Comparison of ENCODE assay signal across 8 mouse cellular contexts in the genomic region with DNA sequence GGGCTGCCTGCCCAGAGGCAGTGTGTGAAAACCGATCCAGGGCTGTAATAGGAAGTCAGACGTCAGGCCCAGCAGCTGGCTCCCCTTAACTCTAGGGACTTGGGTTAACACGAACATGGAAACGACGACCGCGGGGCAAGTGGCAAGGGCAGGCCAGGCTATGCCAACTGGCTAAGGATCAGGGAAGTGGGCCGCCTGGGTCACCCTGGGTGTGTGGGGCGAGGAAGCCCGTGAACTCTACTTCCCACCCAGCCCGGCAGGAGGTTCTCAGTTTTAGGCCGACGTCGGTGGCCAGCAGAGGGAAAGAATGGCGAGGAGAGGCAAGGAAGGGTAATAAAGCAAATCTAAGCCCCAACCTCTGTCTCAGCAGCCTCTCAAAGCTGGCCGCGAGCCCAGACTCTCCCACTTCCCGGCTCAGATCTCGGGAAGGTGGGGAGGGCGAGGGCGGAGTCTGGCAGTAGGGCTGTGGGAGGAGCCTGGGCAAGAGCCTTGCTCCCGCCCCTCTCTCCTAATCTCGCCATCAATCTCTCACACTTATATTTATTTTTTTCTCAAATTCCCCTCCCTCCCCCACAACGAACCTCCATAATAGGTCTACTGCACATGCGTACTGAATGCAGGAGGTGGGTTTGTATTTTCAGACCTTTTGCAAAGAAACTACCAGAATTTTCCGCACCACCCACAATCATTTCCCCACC. TPM values are rescaled to one million over a fixed set of nuclear protein-coding genes. Genes with fewer than 3 reads are reported as not detected.
DNase-seq lines count a peak whose midpoint lies in the region; ATAC-seq and TF ChIP-seq lines count a peak whose summit lies in the region.

No protein-coding gene starts in this region.

- DNase-seq in MEL (ENCODE audit: low read depth, low spot score), result peak; percentile 99
- peak; percentile 86 for DNase-seq in cerebellum, adult 9-11 months
- DNase-seq in frontal cortex, adult 2 months (ENCODE audit: extremely low spot score in 1 of 2, low spot score in 1 of 2), result peak; percentile 93 to 96
- peak; percentile 90 for DNase-seq in hindbrain, embryonic 11.5 days (ENCODE audit: low spot score)
- DNase-seq in layer of hippocampus, postnatal 10 days (ENCODE audit: low spot score in 2 of 2), result peak; percentile 95 to 97
- DNase-seq in lung, postnatal 10 days, result peak; percentile 99
- DNase-seq in ovary, postnatal 36 days (ENCODE audit: low spot score), result peak; percentile 97
- DNase-seq in thymus, postnatal 25 days, result peak; percentile 88

- peaks cover 0 to 13% of the 10 kb centered on the region in 2 experiments; a peak in 2 of 4 replicates for H3K36me3 ChIP-seq in MEL (ENCODE audit: control insufficient read depth in 1 of 2, insufficient read depth in 2 of 2, low read length in 2 of 2)
- no peaks in the 10 kb centered on the region for H3K36me3 ChIP-seq in hindbrain, embryonic 11.5 days (ENCODE audit: control insufficient read depth, insufficient read depth, low read length)

- H3K9me3 ChIP-seq in MEL (replicated peaks; ENCODE audit: insufficient read depth, low read length), result no peaks in the 10 kb centered on the region
- H3K9me3 ChIP-seq in hindbrain, embryonic 11.5 days (ENCODE audit: control insufficient read depth, low read length), result no peaks in the 10 kb centered on the region

- peaks cover 15% of the 10 kb centered on the region for H3K79me2 ChIP-seq in MEL (ENCODE audit: control insufficient read depth, insufficient read depth, low read length, poor library complexity)

- peak; percentile 15 to 35; a peak in 3 of 4 replicates for TF ChIP-seq EP300 in MEL (IDR thresholded peaks at IDR 0.05; ENCODE audit: low read depth in 1 of 2, low read length in 2 of 2)

- ATAC-seq in hindbrain, embryonic 11.5 days (ENCODE audit: low FRiP score), result peak; percentile 75

- 0 out of 2 replicates have a peak overlapping the region, but pooled peaks have one; percentile 12 for H3K27ac ChIP-seq in MEL (ENCODE audit: control insufficient read depth, low read depth, low read length)
- peak overlapping the region; percentile 100 for H3K27ac ChIP-seq in hindbrain, embryonic 11.5 days (ENCODE audit: low read depth, low read length)

- H3K4me3 ChIP-seq in MEL (ENCODE audit: control insufficient read depth in 1 of 2, insufficient read depth in 1 of 2, low read depth in 2 of 2, low read length in 2 of 2), result peak overlapping the region; percentile 1 to 25; a peak in 3 of 4 replicates
- H3K4me3 ChIP-seq in hindbrain, embryonic 11.5 days (ENCODE audit: low read depth, low read length), result peak overlapping the region; percentile 95

- peaks cover 13 to 23% of the 10 kb centered on the region in 2 experiments for H3K4me1 ChIP-seq in MEL (ENCODE audit: control insufficient read depth in 1 of 2, insufficient read depth in 2 of 2, low read length in 2 of 2)
- H3K4me1 ChIP-seq in hindbrain, embryonic 11.5 days (replicated peaks; ENCODE audit: control insufficient read depth, insufficient read depth, low read length), result peaks cover 22% of the 10 kb centered on the region

- no peak for TF ChIP-seq CTCF in MEL (IDR thresholded peaks at IDR 0.05 in 2 of 3, conservative IDR thresholded peaks at IDR 0.05 in 1 of 3; ENCODE audit: control insufficient read depth in 1 of 3, insufficient read depth in 1 of 3, low read depth in 2 of 3, low read length in 3 of 3, poor library complexity in 1 of 3, severe bottlenecking in 1 of 3)

- H3K9ac ChIP-seq in MEL (ENCODE audit: control insufficient read depth, low read depth, low read length, poor library complexity, severe bottlenecking), result peak overlapping the region; percentile 34
- peak overlapping the region; percentile 57 for H3K9ac ChIP-seq in hindbrain, embryonic 11.5 days (ENCODE audit: low read depth, low read length)

- no peak for TF ChIP-seq POLR2A in MEL (IDR thresholded peaks at IDR 0.05; ENCODE audit: control insufficient read depth in 1 of 2, insufficient read depth in 1 of 2, low read depth in 1 of 2, low read length in 2 of 2, poor library complexity in 1 of 2)

- no peaks in the 10 kb centered on the region for H3K27me3 ChIP-seq in MEL (ENCODE audit: control insufficient read depth in 1 of 2, insufficient read depth in 2 of 2, low read length in 2 of 2)
- H3K27me3 ChIP-seq in hindbrain, embryonic 11.5 days (ENCODE audit: control insufficient read depth, insufficient read depth, low read length), result no peaks in the 10 kb centered on the region

- no peak for TF ChIP-seq RAD21 in MEL (IDR thresholded peaks at IDR 0.05; ENCODE audit: low read depth, low read length)

- peak overlapping the region; percentile 84 for H3K4me2 ChIP-seq in hindbrain, embryonic 11.5 days (replicated peaks; ENCODE audit: low read depth, low read length)

- 1% methylated on average over 26 of the region's 26 CpGs for WGBS in hindbrain, embryonic 11.5 days

TF ChIP-seq in MEL, 35 proteins besides CTCF, POLR2A, EP300 and RAD21 (continues in another document):
- peak; percentile 74 for TF ChIP-seq HCFC1 (IDR thresholded peaks at IDR 0.05; ENCODE audit: low read depth, low read length)
- TF ChIP-seq POLR2AphosphoS5 (IDR thresholded peaks at IDR 0.05; ENCODE audit: borderline replicate concordance, low read depth, low read length), result no peak
- TF ChIP-seq UBTF (IDR thresholded peaks at IDR 0.05; ENCODE audit: borderline replicate concordance, insufficient read depth, low read depth, low read length), result no peak
- TF ChIP-seq GABPA (IDR thresholded peaks at IDR 0.05; ENCODE audit: low read depth, low read length), result no peak
- no peak for TF ChIP-seq CHD2 (IDR thresholded peaks at IDR 0.05; ENCODE audit: low read length)
- TF ChIP-seq MAFK (IDR thresholded peaks at IDR 0.05; ENCODE audit: borderline replicate concordance, low read depth, low read length), result no peak
- peak; percentile 88 for TF ChIP-seq RCOR1 (IDR thresholded peaks at IDR 0.05; ENCODE audit: low read depth, low read length)
- no peak for TF ChIP-seq ZMIZ1 (IDR thresholded peaks at IDR 0.05; ENCODE audit: low read depth, low read length)
- no peak; the same call in none of the 2 replicates for TF ChIP-seq MAX (IDR thresholded peaks at IDR 0.05; ENCODE audit: low read length)
- no peak; the same call in 1 of the 2 replicates for TF ChIP-seq MYB (IDR thresholded peaks at IDR 0.05; ENCODE audit: low read depth, low read length)
- 0 out of 2 replicates have a peak, but pooled peaks have one; percentile 18 for TF ChIP-seq MEF2A (IDR thresholded peaks at IDR 0.05; ENCODE audit: extremely low read depth, insufficient replicate concordance, low read depth, low read length, poor library complexity, severe bottlenecking)
- TF ChIP-seq SIN3A (IDR thresholded peaks at IDR 0.05; ENCODE audit: low read length), result peak; percentile 76
- TF ChIP-seq ZNF384 (IDR thresholded peaks at IDR 0.05; ENCODE audit: low read depth, low read length), result peak; percentile 95
- peak; percentile 48; the same call in 1 of the 2 replicates for TF ChIP-seq BHLHE40 (IDR thresholded peaks at IDR 0.05; ENCODE audit: borderline replicate concordance, low read depth, low read length)
- TF ChIP-seq ELF1 (IDR thresholded peaks at IDR 0.05; ENCODE audit: low read depth, low read length), result peak; percentile 59; the same call in 1 of the 2 replicates
- TF ChIP-seq GATA1 (IDR thresholded peaks at IDR 0.05; ENCODE audit: low read depth, low read length), result peak; percentile 94
- 0 out of 2 replicates have a peak, but pooled peaks have one; percentile 7 for TF ChIP-seq SMC3 (IDR thresholded peaks at IDR 0.05; ENCODE audit: low read depth, low read length)
- peak; percentile 85 for TF ChIP-seq NRF1 (IDR thresholded peaks at IDR 0.05; ENCODE audit: insufficient read depth, low read depth, low read length, poor library complexity, severe bottlenecking)
- TF ChIP-seq TCF12 (IDR thresholded peaks at IDR 0.05; ENCODE audit: low read depth, low read length), result no peak

RNA-seq across cellular contexts. Expression of a gene that starts 2.9 kb away (rescaled TPM):
- 37.3 and 65.8 TPM in 2 replicates for total RNA-seq in MEL (2012; rRNA removed)
- 10 to 100 TPM in 1 of 2 experiments, not detected in 1; 84.9 TPM for polyA plus RNA-seq in MEL (2012; ENCODE audit: insufficient read depth in 1 of 2, insufficient read length in 2 of 2, low read depth in 1 of 2, low replicate concordance in 2 of 2, missing spikeins in 1 of 2)
- 374 and 399 TPM in 2 replicates for polyA plus RNA-seq in frontal cortex, adult 2 months (2012; rRNA removed)
- polyA plus RNA-seq in hindbrain, embryonic 11.5 days (2014; fragmentation: Nextera tagmentation; extraction: Ambion mirVana), result 44.3 and 57.1 TPM in 2 replicates
- total RNA-seq in layer of hippocampus, postnatal 10 days (2021), result 100 to 1,000 TPM; 540 to 617 TPM

RNA-seq across cellular contexts. Expression of a gene that starts 26.0 kb away (rescaled TPM):
- total RNA-seq in MEL (2012; rRNA removed), result 6.4 and 11.5 TPM in 2 replicates
- polyA plus RNA-seq in MEL (2012; ENCODE audit: insufficient read depth in 1 of 2, insufficient read length in 2 of 2, low read depth in 1 of 2, low replicate concordance in 2 of 2, missing spikeins in 1 of 2), result 10 to 100 TPM in 1 of 2 experiments, not detected in 1; 12.4 TPM
- polyA plus RNA-seq in frontal cortex, adult 2 months (2012; rRNA removed), result 130 and 138 TPM in 2 replicates
- polyA plus RNA-seq in hindbrain, embryonic 11.5 days (2014; fragmentation: Nextera tagmentation; extraction: Ambion mirVana), result 28.7 and 34.9 TPM in 2 replicates
- 10 to 100 TPM; 72.6 to 76.6 TPM for total RNA-seq in layer of hippocampus, postnatal 10 days (2021)

RNA-seq across cellular contexts. Expression of a gene that starts 29.0 kb away (rescaled TPM):
- total RNA-seq in MEL (2012; rRNA removed), result 190 and 191 TPM in 2 replicates
- polyA plus RNA-seq in MEL (2012; ENCODE audit: insufficient read depth in 1 of 2, insufficient read length in 2 of 2, low read depth in 1 of 2, low replicate concordance in 2 of 2, missing spikeins in 1 of 2), result 100 to 1,000 TPM in 1 of 2 experiments, not detected in 1; 173 TPM
- polyA plus RNA-seq in frontal cortex, adult 2 months (2012; rRNA removed), result 179 and 182 TPM in 2 replicates
- polyA plus RNA-seq in hindbrain, embryonic 11.5 days (2014; fragmentation: Nextera tagmentation; extraction: Ambion mirVana), result 120 and 124 TPM in 2 replicates
- 10 to 100 TPM; 84.1 to 95.1 TPM for total RNA-seq in layer of hippocampus, postnatal 10 days (2021)

RNA-seq across cellular contexts. Expression of a gene that starts 29.1 kb away (rescaled TPM):
- total RNA-seq in MEL (2012; rRNA removed), result 26.8 and 39.6 TPM in 2 replicates
- 10 to 100 TPM in 1 of 2 experiments, not detected in 1; 21.3 TPM for polyA plus RNA-seq in MEL (2012; ENCODE audit: insufficient read depth in 1 of 2, insufficient read length in 2 of 2, low read depth in 1 of 2, low replicate concordance in 2 of 2, missing spikeins in 1 of 2)
- 34.2 and 35.7 TPM in 2 replicates for polyA plus RNA-seq in frontal cortex, adult 2 months (2012; rRNA removed)
- polyA plus RNA-seq in hindbrain, embryonic 11.5 days (2014; fragmentation: Nextera tagmentation; extraction: Ambion mirVana), result 32.7 and 45.2 TPM in 2 replicates
- total RNA-seq in layer of hippocampus, postnatal 10 days (2021), result 10 to 100 TPM; 28.4 to 40.6 TPM

RNA-seq across cellular contexts. Expression of a gene that starts 31.7 kb away (rescaled TPM):
- 0.39 TPM in 2 replicates for total RNA-seq in MEL (2012; rRNA removed)
- under 1 TPM in 1 of 2 experiments, not detected in 1; 0.45 TPM for polyA plus RNA-seq in MEL (2012; ENCODE audit: insufficient read depth in 1 of 2, insufficient read length in 2 of 2, low read depth in 1 of 2, low replicate concordance in 2 of 2, missing spikeins in 1 of 2)
- polyA plus RNA-seq in frontal cortex, adult 2 months (2012; rRNA removed), result 4.1 and 4.6 TPM in 2 replicates
- polyA plus RNA-seq in hindbrain, embryonic 11.5 days (2014; fragmentation: Nextera tagmentation; extraction: Ambion mirVana), result 15.7 and 17.1 TPM in 2 replicates
- total RNA-seq in layer of hippocampus, postnatal 10 days (2021), result 1 to 10 TPM; 2.1 to 2.7 TPM

Comparison
In these comparisons a context has a peak if more than half of its experiments do, and no peak if none do; other contexts are left out.
1. Peak in every context shown above with its lines: DNase-seq, ATAC-seq, H3K4me3 ChIP-seq and H3K27ac ChIP-seq.